Mouse (Mus musculus) cerebellum, adult 2 months (tissue): ENCODE measurements at regions not wholly inside any gene's neighbourhood (a gene's known extent, or its start where the extent isn't known, plus 50 kb on each side); places are given as distances from the start of the nearest gene placed in this dataset.

Source experiments
- CTCF ChIP-seq: fragments of 200-500 bp; IDR thresholded peaks from 2 replicates; pipeline ENCODE4 v1.5.1; 2011; ENCODE audit warnings: low read depth, mild to moderate bottlenecking, control low read depth, low read length, moderate library complexity, borderline replicate concordance; ENCODE audit not compliant: insufficient read depth
- POLR2A ChIP-seq: fragments of 200-500 bp; IDR thresholded peaks from 2 replicates; pipeline ENCODE4 v1.6.1; 2011; ENCODE audit warnings: low read length, control low read depth, borderline replicate concordance; ENCODE audit not compliant: insufficient read depth

DNA sequence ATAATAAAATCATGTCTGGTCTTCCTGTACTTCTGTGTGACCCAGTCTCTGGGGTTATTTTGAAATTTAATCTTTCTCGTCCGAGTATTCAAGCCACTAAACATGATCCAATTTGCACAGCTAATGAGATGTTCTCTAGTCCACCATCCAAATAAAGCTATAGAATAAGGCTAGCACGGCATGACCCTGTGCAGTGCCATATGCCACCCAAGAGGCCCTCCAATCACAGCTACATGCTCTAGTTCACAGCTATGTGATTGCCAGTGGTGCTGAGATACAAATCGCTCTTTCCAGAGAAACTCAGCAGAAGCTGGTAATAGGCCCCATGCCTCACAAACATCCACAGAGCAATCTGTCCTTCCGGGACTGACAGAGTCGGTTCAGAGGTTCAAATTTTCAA, 426.3 kb downstream of the Ipo11 start:
- TF ChIP-seq CTCF (no peak), POLR2A (no peak)
